In genomic region chr6:26287900-26288299, GRCm38 (mm10) we compare ENCODE assay signal across 17 mouse cellular contexts.
"Had no signal": no experiment of that assay in that cellular context is flagged by ENCODE, and none has a peak within 500 bp of the region (broad histone marks: within the 10 kb centered on the region; RNA-seq: fewer than 3 reads in every experiment).

No protein-coding gene starts in this region.

- H3K36me3 ChIP-seq: neural tube, embryonic 12.5 days; neural tube, embryonic 13.5 days; neural tube, embryonic 15.5 days; stomach, embryonic 15.5 days had no signal

- H3K27ac ChIP-seq: neural tube, embryonic 12.5 days; neural tube, embryonic 13.5 days; neural tube, embryonic 15.5 days; stomach, embryonic 15.5 days; stomach, postnatal 0 days had no signal

- H3K4me1 ChIP-seq: neural tube, embryonic 12.5 days; neural tube, embryonic 13.5 days; neural tube, embryonic 15.5 days; stomach, embryonic 15.5 days had no signal

- H3K4me3 ChIP-seq: neural tube, embryonic 12.5 days; neural tube, embryonic 13.5 days; neural tube, embryonic 15.5 days; stomach, embryonic 15.5 days had no signal

- H3K27me3 ChIP-seq: neural tube, embryonic 12.5 days; neural tube, embryonic 13.5 days; neural tube, embryonic 15.5 days; stomach, embryonic 15.5 days had no signal

- DNase-seq: retina, postnatal 1 day; right cerebral cortex, adult 18-20 months; right cerebral cortex, postnatal 14 days; right cerebral cortex, postnatal 25 days; right cerebral cortex, postnatal 4 days; spleen, adult 18-20 months; thymus, adult 18-20 months; thymus, adult 2 months; thymus, postnatal 14 days; thymus, postnatal 25 days; thymus, postnatal 36 days; thymus, postnatal 4 days had no signal

- H3K9ac ChIP-seq: neural tube, embryonic 12.5 days; neural tube, embryonic 13.5 days; neural tube, embryonic 15.5 days; stomach, embryonic 15.5 days had no signal

- H3K9me3 ChIP-seq: neural tube, embryonic 12.5 days; neural tube, embryonic 13.5 days; neural tube, embryonic 15.5 days; stomach, embryonic 15.5 days had no signal
